Mouse (Mus musculus) right cerebral cortex, postnatal 14 days (tissue): ENCODE results near the gene Rdx.

Experiments used
- DNase-seq: peaks from one replicate; pipeline ENCODE4 v3.0.0; 2022

Rdx gene

GRCm38 (mm10) chr9:52125225-52125624 is 78.3 kb downstream of the Rdx start:
- DNase-seq: no peak

- peak; percentile 36 for DNase-seq
These were observed 83.4 kb downstream of the Rdx start for GRCm38 (mm10) chr9:52130348-52130747.

GRCm38 (mm10) chr9:52132771-52133170 is 85.8 kb downstream of the Rdx start:
- no peak for DNase-seq
